Mouse (Mus musculus) intestine, postnatal 0 days (tissue): ENCODE results near the gene Kras. TPM values are rescaled to one million over a fixed set of nuclear protein-coding genes. Genes with fewer than 3 reads are reported as not detected.

Experiments used
- ATAC-seq: fragments of 200-750 bp; cut with Nextera tagmentation; 2 replicates; pipeline ENCODE4 v1.8.0; 2017; ENCODE audit warnings: mild to moderate bottlenecking, moderate TSS enrichment, moderate library complexity
- H3K27ac ChIP-seq: fragments of 300-500 bp; sonication (generic); 2 replicates; pipeline ENCODE4 v1.5.1; 2014; ENCODE audit warnings: mild to moderate bottlenecking, low read depth, low read length, moderate library complexity
- H3K27me3 ChIP-seq: fragments of 300-500 bp; sonication (generic); replicated peaks from 2 replicates; pipeline ENCODE4 v1.6.1; 2014; ENCODE audit warnings: low read length, mixed read lengths; ENCODE audit not compliant: control insufficient read depth, insufficient read depth
- H3K36me3 ChIP-seq: fragments of 300-500 bp; sonication (generic); 2 replicates; pipeline ENCODE4 v1.6.1; 2014; ENCODE audit warnings: mild to moderate bottlenecking, moderate library complexity; ENCODE audit not compliant: control insufficient read depth, insufficient read depth
- H3K4me1 ChIP-seq: fragments of 300-500 bp; sonication (generic); replicated peaks from 2 replicates; pipeline ENCODE4 v1.6.1; 2014; ENCODE audit warnings: antibody characterized with exemption, low read length, mixed read lengths; ENCODE audit not compliant: control insufficient read depth, insufficient read depth
- H3K4me2 ChIP-seq: fragments of 300-500 bp; sonication (generic); replicated peaks from 2 replicates; pipeline ENCODE4 v1.6.1; 2014; ENCODE audit warnings: low read depth, mild to moderate bottlenecking, moderate library complexity
- H3K4me3 ChIP-seq: fragments of 300-500 bp; sonication (generic); 2 replicates; pipeline ENCODE4 v1.5.1; 2014; ENCODE audit warnings: low read depth, low read length
- H3K9ac ChIP-seq: fragments of 300-500 bp; sonication (generic); 2 replicates; pipeline ENCODE4 v1.6.1; 2014; ENCODE audit warnings: mild to moderate bottlenecking, low read depth, low read length
- H3K9me3 ChIP-seq: fragments of 300-500 bp; sonication (generic); 2 replicates; pipeline ENCODE4 v1.6.1; 2016; ENCODE audit warnings: mixed run types; ENCODE audit not compliant: control insufficient read depth
- CTCF ChIP-seq: sonication (generic); IDR thresholded peaks from 2 replicates; pipeline ENCODE4 v1.5.1; 2016; ENCODE audit warnings: low read depth, mild to moderate bottlenecking, control low read depth, antibody characterized with exemption, moderate library complexity
- WGBS: fragments of 180-500 bp; shearing (Covaris S2); extraction: QIAGEN DNeasy Blood & Tissue Kit; methylation state at CpG from one replicate; pipeline ENCODE4 v1.1.7; 2014; 5-methylcytosine and 5-hydroxymethylcytosine counted together
- polyA plus RNA-seq: library from polyadenylated mRNA; unstranded; fragments of >200 nt; fragmentation: Nextera tagmentation; extraction: Ambion mirVana; gene quantifications from 2 replicates; pipeline ENCODE4 v1.2.1, GENCODE M21; 2015

The Kras gene
- polyA plus RNA-seq, 1 experiment from 2014 or later: 64.2 TPM

DNA sequence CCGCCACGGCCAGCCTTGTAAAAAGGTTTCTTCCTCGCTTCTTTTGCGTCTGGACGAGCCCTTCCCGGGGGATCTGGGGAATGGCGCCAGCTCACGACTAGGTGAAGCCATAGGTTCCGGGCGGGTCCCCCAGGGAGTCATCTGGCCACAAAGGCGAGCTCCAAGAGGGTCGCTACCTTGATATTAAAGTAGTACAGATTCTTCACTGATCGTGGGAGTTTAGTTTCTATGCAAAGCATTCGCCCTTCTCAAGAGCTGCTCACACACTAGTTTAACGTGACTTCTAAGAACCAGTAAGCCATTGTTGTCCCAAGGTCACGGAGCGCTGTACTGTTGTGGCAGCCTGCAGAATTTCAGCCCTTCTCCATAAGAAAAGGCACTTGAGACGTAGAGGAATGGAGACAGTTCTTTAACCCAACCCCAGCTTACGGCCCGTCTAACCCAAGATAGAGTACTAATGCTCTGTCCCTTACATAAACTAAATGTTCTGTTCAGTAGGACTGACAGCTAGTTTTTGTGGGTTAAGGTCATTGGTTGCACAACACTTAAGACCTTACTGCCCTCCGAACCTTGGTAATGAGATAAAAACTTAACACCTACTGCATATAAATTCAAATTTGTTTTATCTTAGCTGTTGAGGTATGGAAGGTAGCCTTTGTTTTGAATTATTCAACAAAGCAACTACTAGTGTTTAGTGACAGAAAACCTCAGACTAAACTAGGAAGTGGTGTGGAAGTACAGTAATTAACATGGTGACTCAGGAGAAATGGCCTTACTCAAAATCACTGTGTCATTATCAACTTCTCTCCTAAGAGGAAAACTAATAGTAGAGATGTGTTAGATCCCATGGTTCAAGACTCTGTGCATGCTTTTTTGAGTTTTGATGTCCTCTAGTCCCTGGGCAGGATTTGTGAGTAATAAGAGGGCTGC, 38.4 kb downstream of the Kras start:
- peak overlapping the region; percentile 87 for H3K9ac ChIP-seq
- ATAC-seq: peak; percentile 37
- peak overlapping the region; percentile 74 for H3K4me3 ChIP-seq
- WGBS: 1% methylated on average over 21 of the region's 21 CpGs
- peak overlapping the region; percentile 98 for H3K27ac ChIP-seq
- H3K9me3 ChIP-seq: no peaks in the 10 kb centered on the region
- TF ChIP-seq CTCF: peak; percentile 34; the same call in 1 of the 2 replicates
- peak overlapping the region; percentile 60 for H3K4me2 ChIP-seq
- no peaks in the 10 kb centered on the region for H3K36me3 ChIP-seq
- no peaks in the 10 kb centered on the region for H3K27me3 ChIP-seq
- no peaks in the 10 kb centered on the region for H3K4me1 ChIP-seq

DNA sequence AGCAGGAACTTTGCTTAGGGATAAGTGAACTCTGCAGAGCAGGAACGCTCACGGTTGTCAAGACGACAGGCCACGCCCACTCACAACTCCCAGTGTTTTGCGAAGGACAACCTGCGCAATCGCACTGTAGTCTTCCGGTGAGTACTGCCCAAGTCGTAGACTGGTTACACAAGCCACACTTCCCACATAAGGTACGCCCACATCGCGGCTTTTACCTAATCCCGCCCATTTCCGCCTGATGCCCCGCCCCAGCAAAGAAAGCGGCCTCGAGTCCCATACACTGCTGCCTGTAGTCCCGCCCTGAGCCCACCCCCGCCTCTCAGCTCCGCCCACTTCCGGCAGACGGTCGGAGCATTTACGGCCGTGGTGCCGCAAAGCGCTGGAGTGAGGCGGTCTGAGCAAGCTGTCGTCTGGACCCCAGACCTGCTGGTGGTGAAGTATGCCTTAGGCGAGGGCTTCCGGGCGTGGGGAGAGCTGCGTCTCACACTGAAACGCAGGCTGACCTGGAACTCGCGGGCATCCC, 39.2 kb downstream of the Kras start, which contains the start of the genes Casc1 and Etfrf1:
Gene Casc1 (minus strand): TSS at position 190 of the 523 bp plus-strand sequence.
Gene Etfrf1 (plus strand): TSS at position 319 of the 523 bp plus-strand sequence.
- Histone ChIP-seq H3K4me1 (no peaks in the 10 kb centered on the region), H3K9me3 (no peaks in the 10 kb centered on the region), H3K36me3 (no peaks in the 10 kb centered on the region), H3K4me3 (peak within 1 kb of the TSS; percentile 74), H3K27ac (peak within 1 kb of the TSS; percentile 98), H3K4me2 (peak within 1 kb of the TSS; percentile 74), H3K9ac (peak within 1 kb of the TSS; percentile 87), H3K27me3 (no peaks in the 10 kb centered on the region)
- under 1% methylated on average over 36 of the region's 36 CpGs for WGBS
- ATAC-seq: peak; percentile 99
- no peak for TF ChIP-seq CTCF

DNA sequence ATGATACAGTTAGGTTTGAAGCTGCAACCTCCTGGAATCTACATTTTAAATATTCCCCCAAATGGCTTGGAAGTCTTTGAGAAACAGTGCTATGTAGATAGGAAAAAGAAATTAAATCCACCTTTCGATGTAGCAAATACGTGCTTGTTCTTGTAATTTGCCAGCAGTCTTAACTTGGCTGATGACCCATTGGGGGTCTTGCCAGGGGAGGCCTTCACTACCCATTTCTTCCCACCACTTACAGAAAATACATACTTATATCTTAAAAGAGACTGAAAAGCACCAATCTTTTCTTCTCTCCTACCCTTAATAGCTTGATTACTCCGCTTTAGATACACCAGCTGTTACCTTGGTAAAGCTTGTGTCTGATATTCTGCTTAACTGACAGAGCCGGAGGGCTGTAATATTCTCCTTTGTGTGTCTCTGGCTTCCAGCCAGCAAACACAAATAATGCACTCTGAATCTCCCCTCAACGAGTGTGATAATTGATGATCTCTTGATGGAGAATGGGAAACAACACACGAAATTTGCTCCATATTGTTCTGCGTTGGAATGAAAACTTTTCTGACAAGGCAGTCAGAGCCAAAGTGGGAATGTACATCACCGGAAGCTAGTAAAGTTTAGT, 39.9 kb downstream of the Kras start:
- no peaks in the 10 kb centered on the region for H3K4me1 ChIP-seq
- H3K4me3 ChIP-seq: peak overlapping the region; percentile 36
- H3K4me2 ChIP-seq: peak overlapping the region; percentile 74
- H3K9me3 ChIP-seq: no peaks in the 10 kb centered on the region
- TF ChIP-seq CTCF: no peak
- whole genome bisulfite sequencing: 31% methylated on average over 8 of the region's 8 CpGs
- no peak overlapping the region for H3K27ac ChIP-seq
- ATAC-seq: no peak
- no peaks in the 10 kb centered on the region for H3K27me3 ChIP-seq
- H3K9ac ChIP-seq: no peak overlapping the region
- H3K36me3 ChIP-seq: no peaks in the 10 kb centered on the region

DNA sequence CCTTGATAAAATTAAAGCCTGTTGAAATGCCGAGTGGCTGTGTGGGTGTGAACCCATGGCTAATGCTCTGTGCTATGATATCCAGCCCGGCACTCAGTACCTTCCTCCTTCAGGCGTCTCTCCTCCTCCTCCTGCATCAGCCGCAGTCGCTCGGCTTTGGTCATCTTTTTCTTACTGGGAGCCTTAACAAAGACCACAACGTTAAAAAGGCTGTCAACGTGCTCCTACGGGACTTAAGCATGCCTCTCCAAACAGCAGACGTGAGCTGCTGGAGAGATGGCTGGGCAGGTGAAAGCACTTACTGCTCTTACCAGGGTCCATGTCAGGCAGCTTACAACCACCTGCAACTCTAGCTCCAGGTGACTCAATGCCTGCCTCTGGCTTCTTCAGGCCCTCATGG, 44.9 kb downstream of the Kras start:
- no peak for TF ChIP-seq CTCF
- H3K4me3 ChIP-seq: no peak overlapping the region
- H3K4me2 ChIP-seq: no peak overlapping the region
- H3K36me3 ChIP-seq: no peaks in the 10 kb centered on the region
- 79% methylated on average over 10 of the region's 10 CpGs for WGBS
- no peak for ATAC-seq
- no peak overlapping the region for H3K9ac ChIP-seq
- no peaks in the 10 kb centered on the region for H3K27me3 ChIP-seq
- no peaks in the 10 kb centered on the region for H3K4me1 ChIP-seq
- H3K9me3 ChIP-seq: no peaks in the 10 kb centered on the region
- H3K27ac ChIP-seq: no peak overlapping the region

DNA sequence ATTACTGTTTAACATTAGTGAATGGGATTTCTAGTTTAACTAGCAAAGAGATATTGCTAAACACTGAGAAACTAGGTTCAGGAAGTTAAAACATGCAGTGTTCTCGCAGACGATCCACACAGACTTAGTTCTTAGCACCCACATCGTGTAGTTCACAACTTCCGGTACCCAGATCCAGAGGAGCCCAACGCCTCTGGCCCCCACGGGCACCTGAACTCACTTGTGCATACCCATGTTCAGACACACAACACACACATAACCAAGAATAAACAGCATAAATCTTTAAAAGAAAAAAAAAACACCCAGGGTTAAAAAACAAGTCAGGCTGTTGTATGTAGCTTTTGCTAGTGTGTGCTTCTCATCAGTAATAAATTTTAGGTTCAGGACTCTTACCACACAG, 45.6 kb downstream of the Kras start:
- H3K27me3 ChIP-seq: no peaks in the 10 kb centered on the region
- H3K27ac ChIP-seq: no peak overlapping the region
- TF ChIP-seq CTCF: no peak
- H3K36me3 ChIP-seq: no peaks in the 10 kb centered on the region
- no peaks in the 10 kb centered on the region for H3K9me3 ChIP-seq
- no peaks in the 10 kb centered on the region for H3K4me1 ChIP-seq
- no peak overlapping the region for H3K4me3 ChIP-seq
- no peak for ATAC-seq
- WGBS: 81% methylated on average over 6 of the region's 6 CpGs
- H3K4me2 ChIP-seq: no peak overlapping the region
- no peak overlapping the region for H3K9ac ChIP-seq
